Mouse (Mus musculus): Measurements from ENCODE around the gene Acads. TPM values are rescaled to one million over a fixed set of nuclear protein-coding genes. Genes with fewer than 3 reads are reported as not detected.
"Not testable (repeated sequence)": the region's sequence is repeated elsewhere in the genome, so short reads cannot be mapped to it uniquely, and the experiment has no call there.

Gene Acads
- polyA plus RNA-seq, 1 experiment from 2014 or later, result 41.5 TPM

GRCm38 (mm10) chr5:115148872-115149271, 29.7 kb upstream of the Acads start:
- not testable (repeated sequence) for H3K9me3 ChIP-seq (replicated peaks); H3K27ac ChIP-seq; H3K9ac ChIP-seq; DNase-seq; H3K4me3 ChIP-seq (replicated peaks); H3K27me3 ChIP-seq; ATAC-seq (ENCODE audit: low read depth); H3K4me2 ChIP-seq
- Histone ChIP-seq H3K36me3 (peaks cover 87% of the 10 kb centered on the region), H3K4me1 (replicated peaks) (peaks cover 32% of the 10 kb centered on the region)
- no CpG with 5 or more reads among the region's 1 CpGs for WGBS (ENCODE audit: insufficient replicate concordance)

GRCm38 (mm10) chr5:115148378-115148777, 29.2 kb upstream of the Acads start:
- Histone ChIP-seq H3K4me2 (no peak overlapping the region), H3K36me3 (peaks cover 85% of the 10 kb centered on the region), H3K27me3 (no peaks in the 10 kb centered on the region), H3K4me1 (replicated peaks) (peaks cover 27% of the 10 kb centered on the region), H3K27ac (no peak overlapping the region), H3K9me3 (replicated peaks) (no peaks in the 10 kb centered on the region), H3K4me3 (replicated peaks) (no peak overlapping the region), H3K9ac (no peak overlapping the region)
- no peak for DNase-seq
- WGBS (ENCODE audit: insufficient replicate concordance), result 86% methylated on average over 8 of the region's 8 CpGs
- ATAC-seq (ENCODE audit: low read depth), result no peak

GRCm38 (mm10) chr5:115147388-115147787, 28.2 kb upstream of the Acads start:
- H3K4me3 ChIP-seq (replicated peaks), result no peak overlapping the region
- H3K9me3 ChIP-seq (replicated peaks), result no peaks in the 10 kb centered on the region
- 69% methylated on average over 3 of the region's 3 CpGs for WGBS (ENCODE audit: insufficient replicate concordance)
- H3K36me3 ChIP-seq, result peaks cover 75% of the 10 kb centered on the region
- H3K4me1 ChIP-seq (replicated peaks), result peaks cover 17% of the 10 kb centered on the region
- H3K27me3 ChIP-seq, result no peaks in the 10 kb centered on the region
- no peak overlapping the region for H3K27ac ChIP-seq
- H3K9ac ChIP-seq, result no peak overlapping the region
- DNase-seq (no peak), ATAC-seq (ENCODE audit: low read depth) (no peak)
- H3K4me2 ChIP-seq, result no peak overlapping the region

GRCm38 (mm10) chr5:115146747-115147130, 27.6 kb upstream of the Acads start:
- no peak overlapping the region for H3K4me3 ChIP-seq (replicated peaks)
- H3K36me3 ChIP-seq, result peaks cover 71% of the 10 kb centered on the region
- DNase-seq (no peak), ATAC-seq (ENCODE audit: low read depth) (no peak)
- no peaks in the 10 kb centered on the region for H3K27me3 ChIP-seq
- no peak overlapping the region for H3K4me2 ChIP-seq
- H3K27ac ChIP-seq, result no peak overlapping the region
- peaks cover 12% of the 10 kb centered on the region for H3K4me1 ChIP-seq (replicated peaks)
- no peaks in the 10 kb centered on the region for H3K9me3 ChIP-seq (replicated peaks)
- H3K9ac ChIP-seq, result no peak overlapping the region

GRCm38 (mm10) chr5:115145976-115146746, 27.0 kb upstream of the Acads start:
- Histone ChIP-seq H3K4me1 (replicated peaks) (peaks cover 8% of the 10 kb centered on the region), H3K27ac (no peak overlapping the region), H3K27me3 (no peaks in the 10 kb centered on the region), H3K9me3 (replicated peaks) (no peaks in the 10 kb centered on the region), H3K36me3 (peaks cover 66% of the 10 kb centered on the region), H3K4me3 (replicated peaks) (no peak overlapping the region), H3K9ac (no peak overlapping the region), H3K4me2 (no peak overlapping the region)
- no peak for ATAC-seq (ENCODE audit: low read depth)
- no peak for DNase-seq
- WGBS (ENCODE audit: insufficient replicate concordance), result 75% methylated on average over 6 of the region's 6 CpGs

- no peak overlapping the region for H3K9ac ChIP-seq
- H3K4me1 ChIP-seq (replicated peaks), result peaks cover 6% of the 10 kb centered on the region
- H3K27ac ChIP-seq, result no peak overlapping the region
- ATAC-seq (ENCODE audit: low read depth) (no peak), DNase-seq (no peak)
- no peak overlapping the region for H3K4me3 ChIP-seq (replicated peaks)
- no peak overlapping the region for H3K4me2 ChIP-seq
- 72% methylated on average over 11 of the region's 11 CpGs for whole genome bisulfite sequencing (ENCODE audit: insufficient replicate concordance)
- no peaks in the 10 kb centered on the region for H3K9me3 ChIP-seq (replicated peaks)
- no peaks in the 10 kb centered on the region for H3K27me3 ChIP-seq
- peaks cover 58% of the 10 kb centered on the region for H3K36me3 ChIP-seq
Measured at GRCm38 (mm10) chr5:115145253-115145968, 26.3 kb upstream of the Acads start.

- H3K4me1 ChIP-seq (replicated peaks), result no peaks in the 10 kb centered on the region; the same call in 1 of the 2 replicates
- H3K27me3 ChIP-seq, result no peaks in the 10 kb centered on the region
- H3K9me3 ChIP-seq (replicated peaks), result no peaks in the 10 kb centered on the region
- no peak overlapping the region for H3K4me2 ChIP-seq
- no peak overlapping the region for H3K4me3 ChIP-seq (replicated peaks)
- WGBS (ENCODE audit: insufficient replicate concordance), result 72% methylated on average over 6 of the region's 6 CpGs
- H3K27ac ChIP-seq, result no peak overlapping the region
- H3K36me3 ChIP-seq, result peaks cover 49% of the 10 kb centered on the region
- DNase-seq (no peak), ATAC-seq (ENCODE audit: low read depth) (no peak)
- no peak overlapping the region for H3K9ac ChIP-seq
Measured at GRCm38 (mm10) chr5:115144471-115144870, 25.3 kb upstream of the Acads start.

- H3K9me3 ChIP-seq (replicated peaks), result no peaks in the 10 kb centered on the region
- H3K4me2 ChIP-seq, result no peak overlapping the region
- H3K9ac ChIP-seq, result no peak overlapping the region
- H3K36me3 ChIP-seq, result peaks cover 41% of the 10 kb centered on the region
- DNase-seq (no peak), ATAC-seq (ENCODE audit: low read depth) (no peak)
- H3K27ac ChIP-seq, result no peak overlapping the region
- H3K27me3 ChIP-seq, result no peaks in the 10 kb centered on the region
- 75% methylated on average over 10 of the region's 10 CpGs for WGBS (ENCODE audit: insufficient replicate concordance)
- H3K4me3 ChIP-seq (replicated peaks), result no peak overlapping the region
- no peaks in the 10 kb centered on the region; the same call in 1 of the 2 replicates for H3K4me1 ChIP-seq (replicated peaks)
Measured at GRCm38 (mm10) chr5:115143552-115143951, 24.4 kb upstream of the Acads start.

- DNase-seq (no peak), ATAC-seq (ENCODE audit: low read depth) (no peak; the same call in 1 of the 2 replicates)
- no peak overlapping the region for H3K9ac ChIP-seq
- peaks cover 28% of the 10 kb centered on the region for H3K36me3 ChIP-seq
- peaks cover 10% of the 10 kb centered on the region; the same call in 1 of the 2 replicates for H3K27me3 ChIP-seq
- 86% methylated on average over 9 of the region's 9 CpGs for WGBS (ENCODE audit: insufficient replicate concordance)
- H3K4me3 ChIP-seq (replicated peaks), result no peak overlapping the region
- H3K4me2 ChIP-seq, result no peak overlapping the region
- H3K27ac ChIP-seq, result no peak overlapping the region
- H3K4me1 ChIP-seq (replicated peaks), result no peaks in the 10 kb centered on the region; the same call in 1 of the 2 replicates
- no peaks in the 10 kb centered on the region for H3K9me3 ChIP-seq (replicated peaks)
Measured at GRCm38 (mm10) chr5:115142166-115142697, 23.1 kb upstream of the Acads start.

GRCm38 (mm10) chr5:115140726-115141125, 21.6 kb upstream of the Acads start:
- Histone ChIP-seq H3K27ac (no peak overlapping the region), H3K9ac (no peak overlapping the region), H3K4me1 (replicated peaks) (no peaks in the 10 kb centered on the region; the same call in 1 of the 2 replicates), H3K36me3 (peaks cover 13% of the 10 kb centered on the region; the same call in 1 of the 2 replicates), H3K4me2 (no peak overlapping the region), H3K27me3 (peaks cover 15% of the 10 kb centered on the region), H3K4me3 (replicated peaks) (no peak overlapping the region), H3K9me3 (replicated peaks) (no peaks in the 10 kb centered on the region)
- DNase-seq (no peak), ATAC-seq (ENCODE audit: low read depth) (no peak)
- WGBS (ENCODE audit: insufficient replicate concordance), result 42% methylated on average over 3 of the region's 3 CpGs

- WGBS (ENCODE audit: insufficient replicate concordance), result 62% methylated on average over 4 of the region's 4 CpGs
- peaks cover 15% of the 10 kb centered on the region for H3K27me3 ChIP-seq
- no peak for ATAC-seq (ENCODE audit: low read depth)
Measured at GRCm38 (mm10) chr5:115139124-115139523, 20.0 kb upstream of the Acads start.

More at GRCm38 (mm10) chr5:115139124-115139523, 20.0 kb upstream of the Acads start:
- H3K9ac ChIP-seq, result no peak overlapping the region
- no peak for DNase-seq
- H3K4me3 ChIP-seq (replicated peaks), result no peak overlapping the region
- no peak overlapping the region for H3K4me2 ChIP-seq
- peaks cover 3% of the 10 kb centered on the region for H3K4me1 ChIP-seq (replicated peaks)
- H3K27ac ChIP-seq, result no peak overlapping the region
- H3K9me3 ChIP-seq (replicated peaks), result no peaks in the 10 kb centered on the region
- no peaks in the 10 kb centered on the region for H3K36me3 ChIP-seq

Data from liver, embryonic 13.5 days (tissue).